Mouse (Mus musculus) limb, embryonic 11.5 days (tissue): ENCODE data around the gene Sqstm1. TPM values are rescaled to one million over a fixed set of nuclear protein-coding genes. Genes with fewer than 3 reads are reported as not detected.

Experiments used
- ATAC-seq: fragments of 200-750 bp; cut with Nextera tagmentation; 2 replicates; pipeline ENCODE4 v1.8.0; 2017; ENCODE audit warnings: low read depth; ENCODE audit not compliant: insufficient number of reproducible peaks, low FRiP score, low TSS enrichment
- DNase-seq: peaks from one replicate; pipeline ENCODE4 v3.0.0-alpha.2; 2015; ENCODE audit warnings: low spot score
- H3K27ac ChIP-seq: fragments of 300-500 bp; sonication (generic); replicated peaks from 2 replicates; pipeline ENCODE4 v1.5.1; 2014; ENCODE audit warnings: low read depth, mild to moderate bottlenecking, low read length
- H3K27me3 ChIP-seq: fragments of 300-500 bp; sonication (generic); 2 replicates; pipeline ENCODE4 v1.6.1; 2014; ENCODE audit warnings: mild to moderate bottlenecking, low read length, mixed read lengths; ENCODE audit not compliant: control insufficient read depth, insufficient read depth
- H3K36me3 ChIP-seq: fragments of 300-500 bp; sonication (generic); 2 replicates; pipeline ENCODE4 v1.6.1; 2014; ENCODE audit warnings: mild to moderate bottlenecking, low read length, moderate library complexity, mixed read lengths; ENCODE audit not compliant: control insufficient read depth, insufficient read depth
- H3K4me1 ChIP-seq: fragments of 300-500 bp; sonication (generic); 2 replicates; pipeline ENCODE4 v1.6.1; 2014; ENCODE audit warnings: low read length, mixed read lengths; ENCODE audit not compliant: control insufficient read depth, insufficient read depth
- H3K4me2 ChIP-seq: fragments of 300-500 bp; sonication (generic); 2 replicates; pipeline ENCODE4 v1.6.1; 2014; ENCODE audit warnings: low read depth, mild to moderate bottlenecking, moderate library complexity; ENCODE audit not compliant: severe bottlenecking
- H3K4me3 ChIP-seq: fragments of 300-500 bp; sonication (generic); 2 replicates; pipeline ENCODE4 v1.5.1; 2014; ENCODE audit warnings: low read depth, low read length
- H3K9ac ChIP-seq: fragments of 300-500 bp; sonication (generic); 2 replicates; pipeline ENCODE4 v1.6.1; 2014; ENCODE audit warnings: mild to moderate bottlenecking, low read length
- H3K9me3 ChIP-seq: fragments of 300-500 bp; sonication (generic); 2 replicates; pipeline ENCODE4 v1.6.1; 2016; ENCODE audit warnings: low read length; ENCODE audit not compliant: control insufficient read depth
- WGBS: fragments of 180-500 bp; shearing (Covaris S2); extraction: QIAGEN DNeasy Blood & Tissue Kit; methylation state at CpG from one replicate; pipeline ENCODE4 v1.1.7; 2014; 5-methylcytosine and 5-hydroxymethylcytosine counted together
- polyA plus RNA-seq: library from polyadenylated mRNA; unstranded; fragments of >200 nt; fragmentation: Nextera tagmentation; extraction: Ambion mirVana; gene quantifications from 2 replicates; pipeline ENCODE4 v1.2.1, GENCODE M21; 2014

Sqstm1 gene
- polyA plus RNA-seq = 133 and 136 TPM in 2 replicates

- ATAC-seq (peak; percentile 65), DNase-seq (peak; percentile 86)
- H3K4me3 ChIP-seq = peak within 1 kb of the TSS; percentile 92
- peak within 1 kb of the TSS; percentile 63 for H3K4me2 ChIP-seq
- H3K27me3 ChIP-seq = no peaks in the 10 kb centered on the region
- H3K27ac ChIP-seq = peak within 1 kb of the TSS; percentile 91
- peak within 1 kb of the TSS; percentile 88 for H3K9ac ChIP-seq
- under 1% methylated on average over 48 of the region's 48 CpGs for WGBS
- no peaks in the 10 kb centered on the region for H3K9me3 ChIP-seq
- peaks cover 4% of the 10 kb centered on the region; the same call in 1 of the 2 replicates for H3K4me1 ChIP-seq
- H3K36me3 ChIP-seq = peaks cover 15% of the 10 kb centered on the region
Observed at GRCm38 (mm10) chr11:50210505-50211151, at the start of gene Sqstm1, which contains the start of gene Mgat4b. Gene Sqstm1, minus strand, starts transcription at chr11:50210827. Gene Mgat4b, plus strand, starts transcription at chr11:50210890.

DNA sequence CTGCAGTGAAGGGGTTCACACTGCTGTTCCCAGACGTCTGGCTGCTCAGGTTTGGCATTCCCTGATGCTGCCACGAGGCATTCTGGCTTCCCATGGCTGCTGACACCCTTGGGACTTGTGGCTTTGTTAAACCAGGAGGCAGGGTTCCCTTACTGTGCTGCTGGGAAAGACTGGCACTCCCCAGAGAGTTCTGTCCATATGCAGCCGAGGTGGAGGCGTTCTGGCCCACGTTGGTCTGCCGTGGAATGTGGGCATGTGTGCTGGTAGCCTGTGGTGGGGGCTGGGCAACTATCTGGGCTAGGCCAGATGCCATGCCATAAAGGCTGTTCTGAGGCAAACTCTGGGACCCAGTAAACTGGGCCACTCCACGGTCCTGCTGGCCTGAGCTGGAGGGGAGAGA, 47.7 kb upstream of the Sqstm1 start:
- Histone ChIP-seq H3K27ac (no peak overlapping the region), H3K4me2 (no peak overlapping the region), H3K36me3 (peaks cover 31% of the 10 kb centered on the region), H3K9me3 (no peaks in the 10 kb centered on the region), H3K27me3 (no peaks in the 10 kb centered on the region), H3K4me1 (no peaks in the 10 kb centered on the region), H3K9ac (no peak overlapping the region), H3K4me3 (no peak overlapping the region)
- ATAC-seq (no peak), DNase-seq (no peak)
- WGBS = 94% methylated on average over 7 of the region's 7 CpGs

DNA sequence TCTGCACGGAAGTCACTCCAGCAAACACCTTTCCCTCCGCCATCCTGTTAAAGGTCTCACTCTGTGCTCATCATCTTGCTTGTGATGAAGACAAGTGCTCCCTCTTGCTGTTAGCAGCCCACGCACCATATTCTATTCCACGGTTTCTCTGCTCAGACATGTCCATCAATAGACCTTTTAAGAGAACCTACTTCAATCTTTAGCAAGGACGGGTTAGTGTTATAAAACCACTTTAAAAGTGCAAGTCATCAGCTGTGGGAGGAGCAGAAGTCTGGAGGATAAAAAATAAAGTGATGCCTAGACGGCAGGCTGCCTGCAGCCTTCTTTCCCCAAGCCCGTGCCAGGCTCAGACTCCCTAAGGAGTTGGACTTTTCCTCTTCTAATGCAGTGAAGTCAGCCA, 46.0 kb upstream of the Sqstm1 start:
- H3K36me3 ChIP-seq = peaks cover 21% of the 10 kb centered on the region

GRCm38 (mm10) chr11:50254010-50254580, 43.5 kb upstream of the Sqstm1 start:
- no peak overlapping the region for H3K9ac ChIP-seq
- H3K36me3 ChIP-seq = peaks cover 9% of the 10 kb centered on the region
- H3K4me1 ChIP-seq = no peaks in the 10 kb centered on the region
- no peaks in the 10 kb centered on the region for H3K9me3 ChIP-seq
- no peak overlapping the region for H3K4me3 ChIP-seq
- H3K27ac ChIP-seq = no peak overlapping the region
- no peak overlapping the region for H3K4me2 ChIP-seq
- H3K27me3 ChIP-seq = no peaks in the 10 kb centered on the region
- ATAC-seq (no peak), DNase-seq (no peak)
- 87% methylated on average over 12 of the region's 12 CpGs for WGBS

More for the DNA sequence above, 46.0 kb upstream of the Sqstm1 start:
- no peak overlapping the region for H3K27ac ChIP-seq
- no peak overlapping the region for H3K9ac ChIP-seq
- no peaks in the 10 kb centered on the region for H3K4me1 ChIP-seq
- ATAC-seq (no peak), DNase-seq (no peak)
- no peak overlapping the region for H3K4me2 ChIP-seq
- H3K27me3 ChIP-seq = no peaks in the 10 kb centered on the region
- 90% methylated on average over 7 of the region's 7 CpGs for WGBS
- H3K9me3 ChIP-seq = no peaks in the 10 kb centered on the region
- H3K4me3 ChIP-seq = no peak overlapping the region

DNA sequence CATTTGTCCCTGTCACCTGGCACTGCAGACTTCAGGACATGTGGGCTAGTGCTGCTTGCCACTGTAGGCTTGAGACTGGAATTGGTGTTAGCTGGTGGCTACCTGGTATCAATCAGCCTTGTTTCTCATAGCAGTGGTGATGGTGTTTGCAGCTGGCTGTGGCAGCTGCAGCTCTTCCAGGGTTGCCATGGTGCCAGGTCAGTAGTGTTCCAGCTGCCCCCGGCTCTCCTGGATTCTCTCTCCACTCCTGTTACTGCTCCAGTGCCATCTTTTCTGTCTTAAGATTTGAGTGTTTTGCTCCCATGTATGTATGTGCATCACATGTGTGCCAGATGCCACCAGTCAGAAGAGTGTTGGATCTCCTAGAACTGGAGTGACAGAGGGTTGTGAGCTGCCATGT, 42.8 kb upstream of the Sqstm1 start:
- H3K27ac ChIP-seq = no peak overlapping the region
- H3K4me1 ChIP-seq = no peaks in the 10 kb centered on the region
- H3K9me3 ChIP-seq = no peaks in the 10 kb centered on the region
- no peak overlapping the region for H3K4me3 ChIP-seq
- H3K27me3 ChIP-seq = no peaks in the 10 kb centered on the region
- peaks cover 9% of the 10 kb centered on the region for H3K36me3 ChIP-seq
- 59% methylated on average over 1 of the region's 1 CpGs for WGBS
- no peak overlapping the region for H3K4me2 ChIP-seq
- DNase-seq (no peak), ATAC-seq (no peak)
- H3K9ac ChIP-seq = no peak overlapping the region

DNA sequence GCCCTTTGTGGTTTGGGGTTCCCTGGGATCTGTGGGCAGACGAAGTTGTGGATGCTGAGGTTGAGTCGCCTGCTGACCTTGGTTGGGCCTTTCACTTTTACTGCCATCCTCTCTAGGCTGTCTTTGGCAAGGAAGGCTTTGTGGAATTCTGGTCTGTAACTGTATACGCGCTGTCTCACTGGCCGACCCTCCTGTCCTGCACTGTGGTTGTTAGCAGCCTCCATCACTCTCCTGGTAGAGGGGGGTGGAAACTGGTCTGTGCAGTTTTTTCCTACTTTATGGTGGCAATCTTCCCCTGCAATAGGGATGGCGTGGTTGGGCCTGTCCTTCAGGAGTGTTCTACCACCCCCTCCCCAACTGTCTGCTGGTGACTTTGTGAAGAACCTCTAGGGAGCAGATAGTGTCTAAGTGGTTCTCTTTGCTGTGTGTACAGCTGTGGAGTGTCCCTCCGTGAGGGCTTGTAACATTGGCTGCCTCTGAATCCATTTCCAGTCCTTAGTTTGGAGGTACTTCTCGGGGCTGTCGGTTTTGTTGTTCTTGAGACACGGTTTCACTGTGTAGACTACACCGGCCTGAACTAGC, 42.1 kb upstream of the Sqstm1 start:
- no peak overlapping the region for H3K4me3 ChIP-seq
- H3K36me3 ChIP-seq = peaks cover 5% of the 10 kb centered on the region
- H3K4me1 ChIP-seq = no peaks in the 10 kb centered on the region
- DNase-seq (no peak), ATAC-seq (peak; percentile 61; the same call in 1 of the 2 replicates)
- no peak overlapping the region for H3K4me2 ChIP-seq
- no peaks in the 10 kb centered on the region for H3K27me3 ChIP-seq
- H3K27ac ChIP-seq = no peak overlapping the region
- 53% methylated on average over 11 of the region's 11 CpGs for WGBS
- no peaks in the 10 kb centered on the region for H3K9me3 ChIP-seq
- H3K9ac ChIP-seq = no peak overlapping the region

- Histone ChIP-seq H3K4me3 (no peak overlapping the region), H3K27me3 (no peaks in the 10 kb centered on the region), H3K4me1 (no peaks in the 10 kb centered on the region), H3K9ac (no peak overlapping the region), H3K9me3 (no peaks in the 10 kb centered on the region), H3K4me2 (no peak overlapping the region), H3K27ac (0 out of 2 replicates have a peak overlapping the region, but pooled peaks have one; percentile 26), H3K36me3 (peaks cover 6% of the 10 kb centered on the region)
- DNase-seq (peak; percentile 33), ATAC-seq (no peak)
- WGBS = 42% methylated on average over 3 of the region's 3 CpGs
Observed at GRCm38 (mm10) chr11:50252166-50252565, 41.5 kb upstream of the Sqstm1 start.

DNA sequence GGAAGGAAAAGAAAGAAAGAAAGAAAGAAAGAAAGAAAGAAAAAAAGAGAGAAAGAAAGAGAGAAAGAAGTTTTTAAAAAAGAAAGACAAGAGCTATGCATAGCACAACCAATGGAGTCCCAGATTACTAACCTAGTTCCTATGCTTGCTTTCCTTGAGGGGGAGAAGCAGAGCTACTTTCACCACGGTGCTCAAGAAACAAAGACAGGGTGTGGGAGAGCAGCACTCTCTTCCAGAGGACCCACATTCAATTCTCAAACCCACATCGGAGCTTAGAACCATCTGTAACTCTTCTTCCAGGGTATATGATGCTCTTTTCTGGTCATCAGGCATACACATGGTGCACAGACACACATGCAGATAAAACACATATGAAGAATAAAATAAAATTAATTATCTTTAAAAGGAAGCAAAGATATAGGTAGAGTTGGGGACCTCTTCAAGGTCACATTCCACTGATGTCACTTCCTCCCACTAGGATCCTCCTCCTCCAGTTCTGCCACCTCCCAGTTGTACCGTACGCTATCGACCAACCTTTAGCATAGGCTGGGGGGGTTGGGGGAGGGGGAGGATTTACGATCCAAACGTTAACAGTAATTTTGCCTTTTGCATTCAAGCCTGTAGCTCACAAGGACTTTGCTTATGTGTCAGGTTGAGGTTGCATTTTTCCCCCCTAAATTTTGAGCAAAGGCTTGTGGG, 38.0 kb upstream of the Sqstm1 start:
- Histone ChIP-seq H3K4me3 (no peak overlapping the region), H3K9me3 (no peaks in the 10 kb centered on the region), H3K4me1 (no peaks in the 10 kb centered on the region), H3K27me3 (no peaks in the 10 kb centered on the region), H3K9ac (no peak overlapping the region), H3K36me3 (0 out of 2 replicates have a peak, but pooled peaks cover 2% of the 10 kb centered on the region), H3K4me2 (no peak overlapping the region), H3K27ac (no peak overlapping the region)
- 75% methylated on average over 7 of the region's 7 CpGs for WGBS
- no peak for ATAC-seq
- no peak for DNase-seq
